8 mouse cellular contexts compared by ENCODE assay signal in genomic region chr10:78168792-78169191, GRCm38 (mm10). TPM values are rescaled to one million over a fixed set of nuclear protein-coding genes. Genes with fewer than 3 reads are reported as not detected.
DNase-seq lines count a peak whose midpoint lies in the region; ATAC-seq and TF ChIP-seq lines count a peak whose summit lies in the region.

No protein-coding gene starts in this region.

- no peak for TF ChIP-seq EP300 in CH12.LX (IDR thresholded peaks at IDR 0.05; ENCODE audit: low read length)

- H3K4me2 ChIP-seq in CH12.LX (ENCODE audit: insufficient read depth, low read depth, poor library complexity, severe bottlenecking): peak overlapping the region; percentile 63
- peak overlapping the region; percentile 87 for H3K4me2 ChIP-seq in forebrain, embryonic 13.5 days
- H3K4me2 ChIP-seq in liver, embryonic 12.5 days: peak overlapping the region; percentile 95

- peak; percentile 93 for DNase-seq in heart, adult 11 months
- DNase-seq in heart, postnatal 10 days: no peak
- no peak for DNase-seq in CH12.LX (ENCODE audit: extremely low read depth)
- no peak for DNase-seq in embryo, embryonic 10 days (ENCODE audit: low spot score)
- DNase-seq in thymus, adult 18-20 months: no peak

- peak overlapping the region; percentile 77 to 88 (median 85) for H3K4me3 ChIP-seq in CH12.LX (replicated peaks in 1 of 3; ENCODE audit: low read depth in 2 of 3, low read length in 2 of 3, poor library complexity in 1 of 3)
- H3K4me3 ChIP-seq in forebrain, embryonic 13.5 days: peak overlapping the region; percentile 74
- H3K4me3 ChIP-seq in liver, embryonic 12.5 days: peak overlapping the region; percentile 82

- no peak for TF ChIP-seq POLR2A in CH12.LX (IDR thresholded peaks at IDR 0.05; ENCODE audit: low read depth, low read length)

- H3K27ac ChIP-seq in CH12.LX (ENCODE audit: insufficient read depth, low read depth): no peak overlapping the region
- no peak overlapping the region for H3K27ac ChIP-seq in forebrain, embryonic 13.5 days
- H3K27ac ChIP-seq in liver, embryonic 12.5 days: peak overlapping the region; percentile 78; the same call in 1 of the 2 replicates

- ATAC-seq in forebrain, embryonic 13.5 days: no peak
- ATAC-seq in liver, embryonic 12.5 days: no peak
- ATAC-seq in CD4-positive, CD25-positive, alpha-beta regulatory T cell, adult 4 months: no peak

- no peak for TF ChIP-seq CTCF in CH12.LX (conservative IDR thresholded peaks at IDR 0.05 in 1 of 2, IDR thresholded peaks at IDR 0.05 in 1 of 2; ENCODE audit: low read depth in 2 of 2, low read length in 2 of 2)

- H3K36me3 ChIP-seq in CH12.LX (replicated peaks in 1 of 2; ENCODE audit: control insufficient read depth in 1 of 2, insufficient read depth in 1 of 2, low read length in 1 of 2): peaks cover 63 to 80% of the 10 kb centered on the region in 2 experiments
- H3K36me3 ChIP-seq in forebrain, embryonic 13.5 days (ENCODE audit: poor library complexity, severe bottlenecking): peaks cover 64% of the 10 kb centered on the region
- H3K36me3 ChIP-seq in liver, embryonic 12.5 days: peaks cover 73% of the 10 kb centered on the region

- H3K9me3 ChIP-seq in CH12.LX (replicated peaks; ENCODE audit: low read length): no peaks in the 10 kb centered on the region
- no peaks in the 10 kb centered on the region for H3K9me3 ChIP-seq in forebrain, embryonic 13.5 days (replicated peaks)
- H3K9me3 ChIP-seq in liver, embryonic 12.5 days (replicated peaks): no peaks in the 10 kb centered on the region

- H3K79me2 ChIP-seq in CH12.LX (replicated peaks; ENCODE audit: control insufficient read depth, extremely low read depth, insufficient read depth, poor library complexity, severe bottlenecking): no peaks in the 10 kb centered on the region

- dilution Hi-C loops in CH12.LX (cut with MboI; ENCODE audit: extremely low pct_ligation_motif_present, extremely low pct_unique_long_range_greater_than_20kb, low sequenced_read_pairs): no loop called here

- H3K4me1 ChIP-seq in CH12.LX (ENCODE audit: control insufficient read depth in 1 of 2, insufficient read depth in 2 of 2): peaks cover 17 to 26% of the 10 kb centered on the region in 2 experiments
- H3K4me1 ChIP-seq in forebrain, embryonic 13.5 days: peaks cover 15% of the 10 kb centered on the region
- peaks cover 33% of the 10 kb centered on the region for H3K4me1 ChIP-seq in liver, embryonic 12.5 days

- WGBS in forebrain, embryonic 13.5 days: 87% methylated on average over 11 of the region's 11 CpGs
- WGBS in liver, embryonic 12.5 days (ENCODE audit: insufficient replicate concordance): 73% methylated on average over 11 of the region's 11 CpGs

- in situ Hi-C loops in CH12.LX (cut with MboI; ENCODE audit: low pct_ligation_motif_present, low pct_unique_long_range_greater_than_20kb, low sequenced_read_pairs): loop anchor here (5.0 kb wide), 1 partner anchor 136 kb away; no protein-coding TSS in a partner anchor

- peak overlapping the region; percentile 53 for H3K9ac ChIP-seq in CH12.LX (ENCODE audit: insufficient read depth, low read depth)
- peak overlapping the region; percentile 86 for H3K9ac ChIP-seq in forebrain, embryonic 13.5 days
- H3K9ac ChIP-seq in liver, embryonic 12.5 days: peak overlapping the region; percentile 82

- intact Hi-C loops in heart, postnatal 10 days (cut with DNase I): loop anchor here (10.0 kb wide), 1 partner anchor 544 kb away; the partner anchor contains the start of gene Ube2g2

- TF ChIP-seq RAD21 in CH12.LX (IDR thresholded peaks at IDR 0.05; ENCODE audit: low read depth, low read length): no peak

- no peaks in the 10 kb centered on the region for H3K27me3 ChIP-seq in CH12.LX (replicated peaks)
- H3K27me3 ChIP-seq in forebrain, embryonic 13.5 days: no peaks in the 10 kb centered on the region
- no peaks in the 10 kb centered on the region for H3K27me3 ChIP-seq in liver, embryonic 12.5 days (replicated peaks)

TF ChIP-seq in CH12.LX, 34 proteins besides CTCF, POLR2A, EP300 and RAD21:
- no peak for TF ChIP-seq CHD1 (IDR thresholded peaks at IDR 0.05; ENCODE audit: low read depth, low read length)
- TF ChIP-seq POLR2AphosphoS2 (IDR thresholded peaks at IDR 0.05; ENCODE audit: low read depth, low read length): no peak
- TF ChIP-seq JUND (conservative IDR thresholded peaks at IDR 0.05; ENCODE audit: low read depth, low read length): no peak
- no peak for TF ChIP-seq ETS1 (conservative IDR thresholded peaks at IDR 0.05; ENCODE audit: low read depth, low read length)
- no peak for TF ChIP-seq MEF2A (IDR thresholded peaks at IDR 0.05; ENCODE audit: borderline replicate concordance, low read depth, low read length)
- no peak for TF ChIP-seq USF2 (conservative IDR thresholded peaks at IDR 0.05; ENCODE audit: low read depth, low read length)
- no peak for TF ChIP-seq RCOR1 (conservative IDR thresholded peaks at IDR 0.05; ENCODE audit: low read depth, low read length)
- no peak for TF ChIP-seq UBTF (IDR thresholded peaks at IDR 0.05; ENCODE audit: low read depth, low read length)
- TF ChIP-seq ELF1 (IDR thresholded peaks at IDR 0.05; ENCODE audit: low read depth, low read length): no peak
- no peak for TF ChIP-seq ZMIZ1 (IDR thresholded peaks at IDR 0.05; ENCODE audit: low read depth, low read length)
- TF ChIP-seq TBP (conservative IDR thresholded peaks at IDR 0.05; ENCODE audit: low read depth, low read length): no peak
- TF ChIP-seq USF1 (IDR thresholded peaks at IDR 0.05; ENCODE audit: low read depth, low read length): no peak
- TF ChIP-seq MAZ (IDR thresholded peaks at IDR 0.05; ENCODE audit: low read depth, low read length): no peak
- TF ChIP-seq ZKSCAN1 (IDR thresholded peaks at IDR 0.05; ENCODE audit: borderline replicate concordance, low read depth, low read length): no peak
- no peak for TF ChIP-seq MXI1 (IDR thresholded peaks at IDR 0.05; ENCODE audit: low read depth, low read length)
- no peak for TF ChIP-seq IRF4 (IDR thresholded peaks at IDR 0.05; ENCODE audit: low read depth, low read length)

RNA-seq across cellular contexts. Expression of gene D10Jhu81e, which starts 0.8 kb away (rescaled TPM):
- 100 to 1,000 TPM; 279 to 284 TPM for total RNA-seq in heart, postnatal 10 days (2021)
- total RNA-seq in CH12.LX (2012; rRNA removed): 43.9 and 45.7 TPM in 2 replicates
- total RNA-seq in CH12.LX (2014; rRNA removed): 34.3 and 51.0 TPM in 2 replicates
- 29.9 and 34.3 TPM in 2 replicates for polyA plus RNA-seq in CH12.LX (2012; ENCODE audit: insufficient read length, low read depth)
- polyA plus RNA-seq in forebrain, embryonic 13.5 days (2015; fragmentation: Nextera tagmentation; extraction: Ambion mirVana): 18.9 and 22.4 TPM in 2 replicates
- 17.1 and 19.4 TPM in 2 replicates for polyA plus RNA-seq in liver, embryonic 12.5 days (2016; fragmentation: Nextera tagmentation; extraction: Ambion mirVana)
- polyA plus RNA-seq in CD4-positive, CD25-positive, alpha-beta regulatory T cell, adult 4 months (2017; shearing (Covaris generic)): 10 to 100 TPM in 1 of 2 experiments, 1 to 10 TPM in 1; 7.5 to 42.9 TPM

RNA-seq across cellular contexts. Expression of gene Pwp2, which starts 16.2 kb away (rescaled TPM):
- total RNA-seq in heart, postnatal 10 days (2021): 10 to 100 TPM in 1 of 2 experiments, 1 to 10 TPM in 1; 9.8 to 10.8 TPM
- 43.0 and 55.5 TPM in 2 replicates for total RNA-seq in CH12.LX (2012; rRNA removed)
- total RNA-seq in CH12.LX (2014; rRNA removed): 48.6 and 49.9 TPM in 2 replicates
- polyA plus RNA-seq in CH12.LX (2012; ENCODE audit: insufficient read length, low read depth): 41.2 and 42.9 TPM in 2 replicates
- polyA plus RNA-seq in forebrain, embryonic 13.5 days (2015; fragmentation: Nextera tagmentation; extraction: Ambion mirVana): 19.1 and 23.0 TPM in 2 replicates
- 23.9 and 25.5 TPM in 2 replicates for polyA plus RNA-seq in liver, embryonic 12.5 days (2016; fragmentation: Nextera tagmentation; extraction: Ambion mirVana)
- polyA plus RNA-seq in CD4-positive, CD25-positive, alpha-beta regulatory T cell, adult 4 months (2017; shearing (Covaris generic)): 10 to 100 TPM; 13.4 to 29.5 TPM
